Comparison of ENCODE assay signal across 11 mouse cellular contexts in genomic region chr15:79280850-79281249, GRCm38 (mm10). TPM values are rescaled to one million over a fixed set of nuclear protein-coding genes. Genes with fewer than 3 reads are reported as not detected.
DNase-seq lines count a peak whose midpoint lies in the region; ATAC-seq and TF ChIP-seq lines count a peak whose summit lies in the region.
"Had no signal": no experiment of that assay in that cellular context is flagged by ENCODE, and none has a peak within 500 bp of the region (broad histone marks: within the 10 kb centered on the region; RNA-seq: fewer than 3 reads in every experiment).

No protein-coding gene starts in this region.

- H3K27ac ChIP-seq in midbrain, embryonic 10.5 days (replicated peaks) = no peak overlapping the region
- H3K27ac ChIP-seq in hindbrain, embryonic 12.5 days = no peak overlapping the region
- H3K27ac ChIP-seq: forebrain, embryonic 15.5 days had no signal

- no peak overlapping the region for H3K9ac ChIP-seq in hindbrain, embryonic 12.5 days
- H3K9ac ChIP-seq: forebrain, embryonic 15.5 days had no signal

- peak; percentile 31 to 38 for DNase-seq in heart, postnatal 10 days
- no peak for DNase-seq in heart, postnatal 36 days
- peak; percentile 46 for DNase-seq in gastrocnemius, postnatal 14 days
- peak; percentile 40 for DNase-seq in lung, adult 2 months
- peak; percentile 55 for DNase-seq in thymus, postnatal 14 days
- no peak for DNase-seq in midbrain, embryonic 10.5 days (ENCODE audit: low spot score)
- DNase-seq in cerebellum, postnatal 10 days = no peak

- intact Hi-C loops in heart, postnatal 10 days (cut with DNase I) = loop anchor here (2.0 kb wide), 1 partner anchor 186 kb away; no protein-coding TSS in a partner anchor
- intact Hi-C loops in heart, postnatal 36 days (cut with DNase I) = loop anchor here (5.0 kb wide), 1 partner anchor 39 kb away; no protein-coding TSS in a partner anchor
- intact Hi-C loops in gastrocnemius, postnatal 14 days (cut with DNase I; ENCODE audit: low total_unique reads) = no loop called here

- WGBS in lung, adult 2 months = 40% methylated on average over 5 of the region's 5 CpGs
- 66% methylated on average over 5 of the region's 5 CpGs for WGBS in midbrain, embryonic 10.5 days
- WGBS in hindbrain, embryonic 12.5 days = 66% methylated on average over 5 of the region's 5 CpGs

- H3K4me2 ChIP-seq in hindbrain, embryonic 12.5 days (replicated peaks) = no peak overlapping the region
- H3K4me2 ChIP-seq: forebrain, embryonic 15.5 days had no signal

- no peaks in the 10 kb centered on the region for H3K4me1 ChIP-seq in lung, adult 2 months (ENCODE audit: control insufficient read depth, insufficient read depth, low read length)
- H3K4me1 ChIP-seq in midbrain, embryonic 10.5 days = peaks cover 5% of the 10 kb centered on the region; the same call in 1 of the 2 replicates
- H3K4me1 ChIP-seq in hindbrain, embryonic 12.5 days = no peaks in the 10 kb centered on the region
- H3K4me1 ChIP-seq: forebrain, embryonic 15.5 days had no signal

- no peak overlapping the region for H3K4me3 ChIP-seq in lung, adult 2 months (replicated peaks; ENCODE audit: extremely low read depth, low read depth, low read length)
- no peak overlapping the region for H3K4me3 ChIP-seq in midbrain, embryonic 10.5 days
- H3K4me3 ChIP-seq in hindbrain, embryonic 12.5 days = no peak overlapping the region
- H3K4me3 ChIP-seq: forebrain, embryonic 15.5 days had no signal

- H3K36me3 ChIP-seq in midbrain, embryonic 10.5 days = no peaks in the 10 kb centered on the region
- H3K36me3 ChIP-seq in hindbrain, embryonic 12.5 days = no peaks in the 10 kb centered on the region
- H3K36me3 ChIP-seq: forebrain, embryonic 15.5 days had no signal

- H3K9me3 ChIP-seq in midbrain, embryonic 10.5 days (replicated peaks) = peaks cover 12% of the 10 kb centered on the region; the same call in 1 of the 2 replicates
- no peaks in the 10 kb centered on the region for H3K9me3 ChIP-seq in hindbrain, embryonic 12.5 days (replicated peaks)
- H3K9me3 ChIP-seq: forebrain, embryonic 15.5 days had no signal

- H3K27me3 ChIP-seq in midbrain, embryonic 10.5 days (ENCODE audit: low read depth, poor library complexity, severe bottlenecking) = no peaks in the 10 kb centered on the region
- no peaks in the 10 kb centered on the region for H3K27me3 ChIP-seq in hindbrain, embryonic 12.5 days
- H3K27me3 ChIP-seq: forebrain, embryonic 15.5 days had no signal

- no peak for TF ChIP-seq POLR2A in lung, adult 2 months (IDR thresholded peaks at IDR 0.05; ENCODE audit: borderline replicate concordance, extremely low read depth, low read depth, low read length)

- ATAC-seq in hindbrain, embryonic 12.5 days (ENCODE audit: low FRiP score) = no peak
- ATAC-seq: forebrain, embryonic 15.5 days had no signal

- TF ChIP-seq CTCF in lung, adult 2 months (IDR thresholded peaks at IDR 0.05; ENCODE audit: insufficient read depth, low read length) = peak; percentile 45; the same call in 1 of the 2 replicates

RNA-seq across cellular contexts. Expression of gene Baiap2l2, which starts 4.5 kb away (rescaled TPM):
- total RNA-seq in heart, postnatal 10 days (2021) = under 1 TPM in 1 of 2 experiments, not detected in 1; 0.62 TPM
- under 1 TPM in 1 of 2 experiments, not detected in 1; 0.50 TPM for total RNA-seq in heart, postnatal 36 days (2021)
- 1 to 10 TPM in 1 of 2 experiments, under 1 TPM in 1; 0.69 to 4.0 TPM for total RNA-seq in gastrocnemius, postnatal 14 days (2021)
- polyA plus RNA-seq in lung, adult 2 months (2012; rRNA removed) = 2.1 and 2.6 TPM in 2 replicates
- 1.1 and 2.4 TPM in 2 replicates for polyA plus RNA-seq in midbrain, embryonic 10.5 days (2016; fragmentation: Nextera tagmentation; extraction: Ambion mirVana)
- polyA plus RNA-seq in hindbrain, embryonic 12.5 days (2016; fragmentation: Nextera tagmentation; extraction: Ambion mirVana) = 0.92 and 4.1 TPM in 2 replicates
- total RNA-seq: neutrophil, adult 5-6 weeks had no signal

RNA-seq across cellular contexts. Expression of gene Slc16a8, which starts 26.3 kb away (rescaled TPM):
- under 1 TPM; 0.15 to 0.24 TPM for total RNA-seq in heart, postnatal 10 days (2021)
- total RNA-seq in heart, postnatal 36 days (2021) = under 1 TPM; 0.53 to 0.62 TPM
- under 1 TPM; 0.12 to 0.38 TPM for total RNA-seq in gastrocnemius, postnatal 14 days (2021)
- polyA plus RNA-seq in lung, adult 2 months (2012; rRNA removed) = 0.37 and 0.52 TPM in 2 replicates
- polyA plus RNA-seq in midbrain, embryonic 10.5 days (2016; fragmentation: Nextera tagmentation; extraction: Ambion mirVana) = 0.06 and 0.14 TPM in 2 replicates
- 0.36 and 0.66 TPM in 2 replicates for polyA plus RNA-seq in hindbrain, embryonic 12.5 days (2016; fragmentation: Nextera tagmentation; extraction: Ambion mirVana)
- total RNA-seq: layer of hippocampus, postnatal 25 days; neutrophil, adult 5-6 weeks had no signal

RNA-seq across cellular contexts. Expression of gene Pla2g6, which starts 47.3 kb away (rescaled TPM):
- 10 to 100 TPM in 1 of 2 experiments, 1 to 10 TPM in 1; 9.1 to 11.1 TPM for total RNA-seq in heart, postnatal 10 days (2021)
- total RNA-seq in heart, postnatal 36 days (2021) = 1 to 10 TPM; 8.1 to 8.7 TPM
- 1 to 10 TPM; 9.0 to 9.8 TPM for total RNA-seq in gastrocnemius, postnatal 14 days (2021)
- polyA plus RNA-seq in lung, adult 2 months (2012; rRNA removed) = 25.9 and 26.1 TPM in 2 replicates
- polyA plus RNA-seq in midbrain, embryonic 10.5 days (2016; fragmentation: Nextera tagmentation; extraction: Ambion mirVana) = 20.4 and 26.8 TPM in 2 replicates
- 36.5 and 38.9 TPM in 2 replicates for polyA plus RNA-seq in hindbrain, embryonic 12.5 days (2016; fragmentation: Nextera tagmentation; extraction: Ambion mirVana)

RNA-seq across cellular contexts. Expression of gene Gm49486, which starts 51.7 kb away (rescaled TPM):
- total RNA-seq in heart, postnatal 10 days (2021) = 1 to 10 TPM; 1.0 to 1.1 TPM
- under 1 TPM; 0.89 to 0.95 TPM for total RNA-seq in heart, postnatal 36 days (2021)
- total RNA-seq in gastrocnemius, postnatal 14 days (2021) = under 1 TPM; 0.29 to 0.38 TPM
- polyA plus RNA-seq in lung, adult 2 months (2012; rRNA removed) = 0.11 and 0.22 TPM in 2 replicates
- polyA plus RNA-seq in midbrain, embryonic 10.5 days (2016; fragmentation: Nextera tagmentation; extraction: Ambion mirVana) = 0.12 and 0.34 TPM in 2 replicates
- polyA plus RNA-seq in hindbrain, embryonic 12.5 days (2016; fragmentation: Nextera tagmentation; extraction: Ambion mirVana) = 1.0 TPM in 2 replicates

RNA-seq across cellular contexts. Expression of gene Pick1, which starts 51.9 kb away (rescaled TPM):
- 10 to 100 TPM; 25.1 to 25.8 TPM for total RNA-seq in heart, postnatal 10 days (2021)
- 10 to 100 TPM; 22.4 to 24.1 TPM for total RNA-seq in heart, postnatal 36 days (2021)
- total RNA-seq in gastrocnemius, postnatal 14 days (2021) = 10 to 100 TPM; 22.3 to 26.3 TPM
- polyA plus RNA-seq in lung, adult 2 months (2012; rRNA removed) = 21.2 and 25.9 TPM in 2 replicates
- polyA plus RNA-seq in midbrain, embryonic 10.5 days (2016; fragmentation: Nextera tagmentation; extraction: Ambion mirVana) = 42.1 and 52.2 TPM in 2 replicates
- 67.1 and 72.6 TPM in 2 replicates for polyA plus RNA-seq in hindbrain, embryonic 12.5 days (2016; fragmentation: Nextera tagmentation; extraction: Ambion mirVana)

Comparison
In these comparisons a context has a peak if more than half of its experiments do, and no peak if none do; other contexts are left out.
1. DNase-seq: peak in heart, postnatal 10 days (2 of 2), gastrocnemius, postnatal 14 days (single experiment), lung, adult 2 months (single experiment) and thymus, postnatal 14 days (single experiment); none in heart, postnatal 36 days (0 of 2), midbrain, embryonic 10.5 days (single experiment) and cerebellum, postnatal 10 days (0 of 2).